Mouse (Mus musculus) intestine, postnatal 0 days (tissue): ENCODE data around the gene Gm28079. TPM values are rescaled to one million over a fixed set of nuclear protein-coding genes. Genes with fewer than 3 reads are reported as not detected.
"Not testable (repeated sequence)": the region's sequence is repeated elsewhere in the genome, so short reads cannot be mapped to it uniquely, and the experiment has no call there.

Experiments used
- ATAC-seq: fragments of 200-750 bp; cut with Nextera tagmentation; 2 replicates; pipeline ENCODE4 v1.8.0; 2017; ENCODE audit warnings: mild to moderate bottlenecking, moderate TSS enrichment, moderate library complexity
- H3K27ac ChIP-seq: fragments of 300-500 bp; sonication (generic); 2 replicates; pipeline ENCODE4 v1.5.1; 2014; ENCODE audit warnings: mild to moderate bottlenecking, low read depth, low read length, moderate library complexity
- H3K27me3 ChIP-seq: fragments of 300-500 bp; sonication (generic); replicated peaks from 2 replicates; pipeline ENCODE4 v1.6.1; 2014; ENCODE audit warnings: low read length, mixed read lengths; ENCODE audit not compliant: control insufficient read depth, insufficient read depth
- H3K36me3 ChIP-seq: fragments of 300-500 bp; sonication (generic); 2 replicates; pipeline ENCODE4 v1.6.1; 2014; ENCODE audit warnings: mild to moderate bottlenecking, moderate library complexity; ENCODE audit not compliant: control insufficient read depth, insufficient read depth
- H3K4me1 ChIP-seq: fragments of 300-500 bp; sonication (generic); replicated peaks from 2 replicates; pipeline ENCODE4 v1.6.1; 2014; ENCODE audit warnings: antibody characterized with exemption, low read length, mixed read lengths; ENCODE audit not compliant: control insufficient read depth, insufficient read depth
- H3K4me2 ChIP-seq: fragments of 300-500 bp; sonication (generic); replicated peaks from 2 replicates; pipeline ENCODE4 v1.6.1; 2014; ENCODE audit warnings: low read depth, mild to moderate bottlenecking, moderate library complexity
- H3K4me3 ChIP-seq: fragments of 300-500 bp; sonication (generic); 2 replicates; pipeline ENCODE4 v1.5.1; 2014; ENCODE audit warnings: low read depth, low read length
- H3K9ac ChIP-seq: fragments of 300-500 bp; sonication (generic); 2 replicates; pipeline ENCODE4 v1.6.1; 2014; ENCODE audit warnings: mild to moderate bottlenecking, low read depth, low read length
- H3K9me3 ChIP-seq: fragments of 300-500 bp; sonication (generic); 2 replicates; pipeline ENCODE4 v1.6.1; 2016; ENCODE audit warnings: mixed run types; ENCODE audit not compliant: control insufficient read depth
- WGBS: fragments of 180-500 bp; shearing (Covaris S2); extraction: QIAGEN DNeasy Blood & Tissue Kit; methylation state at CpG from one replicate; pipeline ENCODE4 v1.1.7; 2014; 5-methylcytosine and 5-hydroxymethylcytosine counted together
- polyA plus RNA-seq: library from polyadenylated mRNA; unstranded; fragments of >200 nt; fragmentation: Nextera tagmentation; extraction: Ambion mirVana; gene quantifications from 2 replicates; pipeline ENCODE4 v1.2.1, GENCODE M21; 2015

Gene Gm28079
- not detected in 2 replicates for polyA plus RNA-seq

- H3K27ac ChIP-seq, H3K36me3 ChIP-seq, H3K4me2 ChIP-seq, H3K4me3 ChIP-seq, H3K27me3 ChIP-seq, H3K9me3 ChIP-seq, H3K9ac ChIP-seq, ATAC-seq, H3K4me1 ChIP-seq: not testable (repeated sequence)
- no CpG with 5 or more reads among the region's 1 CpGs for WGBS
These were observed at the start of gene Gm28079 for GRCm38 (mm10) chrY:70014799-70015198. TSS of gene Gm28079 (minus strand) at chrY:70014899.
